17 mouse cellular contexts compared by ENCODE assay signal in the genomic region with DNA sequence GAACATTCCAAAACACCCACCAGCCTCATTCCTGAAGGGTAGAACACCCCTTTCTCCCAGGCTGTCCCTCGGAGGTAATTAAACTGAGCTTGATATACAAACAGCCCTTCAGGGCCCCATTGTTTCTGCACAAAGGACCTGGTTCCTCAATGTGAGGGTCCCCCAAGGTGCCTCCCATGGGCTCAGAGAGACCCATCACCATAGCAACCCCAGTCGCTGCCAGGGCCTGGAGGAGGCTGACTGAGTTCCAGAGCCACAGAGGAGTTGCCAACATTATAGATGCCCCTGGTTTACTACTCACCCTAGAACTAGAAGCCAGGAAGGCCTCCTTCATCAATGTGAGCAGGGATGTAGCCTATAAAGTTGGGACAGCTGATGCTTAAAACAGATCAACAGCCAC. TPM values are rescaled to one million over a fixed set of nuclear protein-coding genes. Genes with fewer than 3 reads are reported as not detected.
DNase-seq lines count a peak whose midpoint lies in the region; ATAC-seq lines count a peak whose summit lies in the region.
"Had no signal": no experiment of that assay in that cellular context is flagged by ENCODE, and none has a peak within 500 bp of the region (broad histone marks: within the 10 kb centered on the region; RNA-seq: fewer than 3 reads in every experiment).

No protein-coding gene starts in this region.

- no peak overlapping the region for H3K4me2 ChIP-seq in kidney, embryonic 15.5 days
- no peak overlapping the region for H3K4me2 ChIP-seq in forebrain, embryonic 16.5 days (ENCODE audit: low read length)
- H3K4me2 ChIP-seq in midbrain, embryonic 11.5 days = peak overlapping the region; percentile 19; the same call in 1 of the 2 replicates
- H3K4me2 ChIP-seq: embryonic facial prominence, embryonic 15.5 days; liver, embryonic 13.5 days had no signal

- no peaks in the 10 kb centered on the region for H3K36me3 ChIP-seq in kidney, embryonic 15.5 days
- no peaks in the 10 kb centered on the region for H3K36me3 ChIP-seq in forebrain, embryonic 16.5 days (ENCODE audit: control insufficient read depth, insufficient read depth)
- no peaks in the 10 kb centered on the region for H3K36me3 ChIP-seq in midbrain, embryonic 11.5 days (ENCODE audit: control insufficient read depth, insufficient read depth, low read length)
- H3K36me3 ChIP-seq: embryonic facial prominence, embryonic 15.5 days; liver, embryonic 13.5 days had no signal

- peaks cover 33% of the 10 kb centered on the region for H3K4me1 ChIP-seq in kidney, embryonic 15.5 days
- H3K4me1 ChIP-seq in forebrain, embryonic 16.5 days (replicated peaks; ENCODE audit: control insufficient read depth, insufficient read depth, low read length) = peaks cover 16% of the 10 kb centered on the region
- H3K4me1 ChIP-seq in midbrain, embryonic 11.5 days (ENCODE audit: control insufficient read depth, insufficient read depth, low read length) = peaks cover 21% of the 10 kb centered on the region

- H3K27ac ChIP-seq in kidney, embryonic 15.5 days = peak overlapping the region; percentile 58
- peak overlapping the region; percentile 42; the same call in 1 of the 2 replicates for H3K27ac ChIP-seq in forebrain, embryonic 16.5 days (ENCODE audit: low read length)
- H3K27ac ChIP-seq in midbrain, embryonic 11.5 days (ENCODE audit: low read depth, low read length) = no peak overlapping the region
- H3K27ac ChIP-seq: embryonic facial prominence, embryonic 15.5 days; liver, embryonic 13.5 days had no signal

- ATAC-seq in kidney, embryonic 15.5 days (replicated peaks; ENCODE audit: low FRiP score) = no peak
- peak; percentile 79 for ATAC-seq in forebrain, embryonic 16.5 days
- ATAC-seq in midbrain, embryonic 11.5 days (ENCODE audit: low FRiP score) = peak; percentile 48; the same call in 1 of the 2 replicates

- no peaks in the 10 kb centered on the region for H3K9me3 ChIP-seq in kidney, embryonic 15.5 days (replicated peaks)
- no peaks in the 10 kb centered on the region for H3K9me3 ChIP-seq in forebrain, embryonic 16.5 days (ENCODE audit: control insufficient read depth, low read length)
- no peaks in the 10 kb centered on the region for H3K9me3 ChIP-seq in midbrain, embryonic 11.5 days (ENCODE audit: control insufficient read depth, low read length)
- H3K9me3 ChIP-seq: embryonic facial prominence, embryonic 15.5 days; liver, embryonic 13.5 days had no signal

- no peaks in the 10 kb centered on the region for H3K27me3 ChIP-seq in kidney, embryonic 15.5 days
- no peaks in the 10 kb centered on the region for H3K27me3 ChIP-seq in forebrain, embryonic 16.5 days (replicated peaks; ENCODE audit: control insufficient read depth, insufficient read depth, low read length)
- peaks cover 1% of the 10 kb centered on the region; the same call in 1 of the 2 replicates for H3K27me3 ChIP-seq in midbrain, embryonic 11.5 days (ENCODE audit: control insufficient read depth, insufficient read depth, low read length)
- H3K27me3 ChIP-seq: embryonic facial prominence, embryonic 15.5 days; liver, embryonic 13.5 days had no signal

- DNase-seq in kidney, postnatal 36 days = no peak
- DNase-seq in midbrain, embryonic 11.5 days (ENCODE audit: low spot score, missing footprints) = no peak
- peak; percentile 51 for DNase-seq in retina, embryonic 14.5 days (ENCODE audit: low spot score)
- DNase-seq in gastrocnemius, adult 18-20 months (ENCODE audit: low spot score) = no peak
- DNase-seq in kidney, postnatal 25 days = no peak
- DNase-seq in embryo, embryonic 9.5 days (ENCODE audit: extremely low spot score) = no peak
- DNase-seq: B cell, adult 2 months; cerebellum, adult 8-10 months; heart, adult 18-20 months; heart, postnatal 4 days; layer of hippocampus, adult 9-11 months; liver, embryonic 13.5 days; lung, postnatal 36 days had no signal

- H3K9ac ChIP-seq in kidney, embryonic 15.5 days = no peak overlapping the region
- H3K9ac ChIP-seq in forebrain, embryonic 16.5 days (replicated peaks; ENCODE audit: low read depth, low read length) = no peak overlapping the region
- H3K9ac ChIP-seq in midbrain, embryonic 11.5 days (ENCODE audit: low read length) = no peak overlapping the region
- H3K9ac ChIP-seq: embryonic facial prominence, embryonic 15.5 days; liver, embryonic 13.5 days had no signal

- no peak overlapping the region for H3K4me3 ChIP-seq in kidney, embryonic 15.5 days (replicated peaks)
- H3K4me3 ChIP-seq in forebrain, embryonic 16.5 days (replicated peaks; ENCODE audit: low read length) = no peak overlapping the region
- no peak overlapping the region for H3K4me3 ChIP-seq in midbrain, embryonic 11.5 days (ENCODE audit: low read depth, low read length)
- H3K4me3 ChIP-seq: embryonic facial prominence, embryonic 15.5 days; liver, embryonic 13.5 days; myocyte had no signal

- WGBS in kidney, embryonic 15.5 days = 51% methylated on average over 2 of the region's 2 CpGs
- 3% methylated on average over 2 of the region's 2 CpGs for WGBS in forebrain, embryonic 16.5 days
- 6% methylated on average over 2 of the region's 2 CpGs for WGBS in midbrain, embryonic 11.5 days

RNA-seq across cellular contexts. Expression of gene Celsr1, which starts 20.4 kb away (rescaled TPM):
- polyA plus RNA-seq in kidney, embryonic 15.5 days (2015; fragmentation: Nextera tagmentation; extraction: Ambion mirVana) = 3.7 and 3.9 TPM in 2 replicates
- polyA plus RNA-seq in forebrain, embryonic 16.5 days (2015; fragmentation: Nextera tagmentation; extraction: Ambion mirVana) = 4.6 and 5.6 TPM in 2 replicates
- polyA plus RNA-seq in midbrain, embryonic 11.5 days (2014; fragmentation: Nextera tagmentation; extraction: Ambion mirVana) = 4.1 and 4.9 TPM in 2 replicates
- total RNA-seq in gastrocnemius, adult 18-20 months (2021) = under 1 TPM; 0.24 to 0.32 TPM

RNA-seq across cellular contexts. Expression of gene Gramd4, which starts 44.4 kb away (rescaled TPM):
- polyA plus RNA-seq in kidney, embryonic 15.5 days (2015; fragmentation: Nextera tagmentation; extraction: Ambion mirVana) = 14.1 and 17.4 TPM in 2 replicates
- 56.8 and 57.8 TPM in 2 replicates for polyA plus RNA-seq in forebrain, embryonic 16.5 days (2015; fragmentation: Nextera tagmentation; extraction: Ambion mirVana)
- 7.8 and 8.9 TPM in 2 replicates for polyA plus RNA-seq in midbrain, embryonic 11.5 days (2014; fragmentation: Nextera tagmentation; extraction: Ambion mirVana)
- total RNA-seq in gastrocnemius, adult 18-20 months (2021) = 10 to 100 TPM in 1 of 2 experiments, 1 to 10 TPM in 1; 7.6 to 12.1 TPM
